Mouse (Mus musculus): Measurements from ENCODE around the gene Tmem14c.

The Tmem14c gene

GRCm38 (mm10) chr13:41008946-41009345 is 7.1 kb upstream of the Tmem14c start:
- DNase-seq: peak in 1 of 2 experiments; percentile 15

GRCm38 (mm10) chr13:41016797-41017405 is 809 bp downstream of the Tmem14c start:
- peak; percentile 21 to 35 for DNase-seq

GRCm38 (mm10) chr13:41017832-41018231 is 1.7 kb downstream of the Tmem14c start:
- no peak for DNase-seq

GRCm38 (mm10) chr13:41018236-41018635 is 2.1 kb downstream of the Tmem14c start:
- DNase-seq: no peak

- no peak for DNase-seq
Observed at GRCm38 (mm10) chr13:41018756-41019591, 2.9 kb downstream of the Tmem14c start.

- no peak for DNase-seq
Observed at GRCm38 (mm10) chr13:41020494-41020893, 4.4 kb downstream of the Tmem14c start.

- DNase-seq: no peak
Observed at GRCm38 (mm10) chr13:41021607-41022006, 5.5 kb downstream of the Tmem14c start.

- no peak for DNase-seq
Observed at GRCm38 (mm10) chr13:41022099-41022498, 6.0 kb downstream of the Tmem14c start.

GRCm38 (mm10) chr13:41030098-41030497 is 14.0 kb downstream of the Tmem14c start:
- no peak for DNase-seq

- DNase-seq: no peak
Observed at GRCm38 (mm10) chr13:41042511-41042910, 26.4 kb downstream of the Tmem14c start.

- no peak for DNase-seq
Observed at GRCm38 (mm10) chr13:41045901-41046300, 29.8 kb downstream of the Tmem14c start.

- no peak for DNase-seq
Observed at GRCm38 (mm10) chr13:41047280-41047679, 31.2 kb downstream of the Tmem14c start.

GRCm38 (mm10) chr13:41051965-41052364 is 35.9 kb downstream of the Tmem14c start:
- no peak for DNase-seq

- DNase-seq: no peak
Observed at GRCm38 (mm10) chr13:41067618-41068017, 51.5 kb downstream of the Tmem14c start.

GRCm38 (mm10) chr13:41071617-41072016 is 55.5 kb downstream of the Tmem14c start:
- no peak for DNase-seq

Data from kidney, postnatal 36 days (tissue).